Mouse (Mus musculus) spleen, adult 2 months (tissue): ENCODE results near the gene Notch2. TPM values are rescaled to one million over a fixed set of nuclear protein-coding genes. Genes with fewer than 3 reads are reported as not detected.

ENCODE experiments used
- DNase-seq, 2 experiments: peaks; one replicate each; pipeline versions ENCODE4 v3.0.0 to v3.0.0-alpha.2; 2012 to 2021; ENCODE audit warnings: low spot score in 2 of 2, low read depth in 1 of 2
- H3K27ac ChIP-seq: fragments of 200-500 bp; 2 replicates; pipeline ENCODE4 v1.5.1; 2012; ENCODE audit warnings: low read length, inconsistent platforms; ENCODE audit not compliant: insufficient read depth
- H3K27me3 ChIP-seq: fragments of 200-500 bp; 2 replicates; pipeline ENCODE4 v1.6.1; 2012; ENCODE audit warnings: mild to moderate bottlenecking, moderate library complexity, low read length, inconsistent platforms; ENCODE audit not compliant: control insufficient read depth, insufficient read depth
- H3K36me3 ChIP-seq: fragments of 200-500 bp; 2 replicates; pipeline ENCODE4 v1.6.1; 2012; ENCODE audit warnings: mild to moderate bottlenecking, low read length, inconsistent platforms; ENCODE audit not compliant: control insufficient read depth, insufficient read depth
- H3K4me1 ChIP-seq: fragments of 200-500 bp; 2 replicates; pipeline ENCODE4 v1.6.1; 2011; ENCODE audit warnings: inconsistent platforms; ENCODE audit not compliant: control insufficient read depth, insufficient read depth, insufficient read length
- H3K4me3 ChIP-seq: fragments of 200-500 bp; 2 replicates; pipeline ENCODE4 v1.5.1; 2011; ENCODE audit warnings: mild to moderate bottlenecking, inconsistent platforms; ENCODE audit not compliant: insufficient read depth, insufficient read length; ENCODE audit errors: extremely low read depth
- CTCF ChIP-seq: fragments of 200-500 bp; IDR thresholded peaks from 2 replicates; pipeline ENCODE4 v1.5.1; 2011; ENCODE audit warnings: mild to moderate bottlenecking, inconsistent platforms; ENCODE audit not compliant: insufficient read depth, insufficient read length, insufficient replicate concordance; ENCODE audit errors: extremely low read depth
- POLR2A ChIP-seq: fragments of 200-500 bp; IDR thresholded peaks from 2 replicates; pipeline ENCODE4 v1.6.1; 2011; ENCODE audit warnings: low read depth, low read length, inconsistent platforms
- WGBS: fragments of 180-500 bp; shearing (Covaris S2); methylation state at CpG from one replicate; pipeline ENCODE4 v1.1.7; 2018; 5-methylcytosine and 5-hydroxymethylcytosine counted together
- polyA plus RNA-seq: library from polyadenylated mRNA; depleted of rRNA; stranded (reverse); fragments of >200 nt; gene quantifications from 2 replicates; pipeline ENCODE4 v1.2.3, GENCODE M21; 2012

Gene Notch2
- polyA plus RNA-seq, 1 experiment, result 45.7 TPM

GRCm38 (mm10) chr3:98004231-98004630 lies 9.1 kb upstream of the Notch2 start:
- Histone ChIP-seq H3K4me3 (no peak overlapping the region), H3K4me1 (peaks cover 5% of the 10 kb centered on the region; the same call in 1 of the 2 replicates), H3K27ac (no peak overlapping the region), H3K36me3 (peaks cover 2% of the 10 kb centered on the region; the same call in 1 of the 2 replicates), H3K27me3 (no peaks in the 10 kb centered on the region)
- no peak for TF ChIP-seq CTCF
- no peak for TF ChIP-seq POLR2A
- no peak for DNase-seq
- 75% methylated on average over 3 of the region's 3 CpGs for WGBS

- Histone ChIP-seq H3K4me3 (no peak overlapping the region), H3K4me1 (peaks cover 5% of the 10 kb centered on the region; the same call in 1 of the 2 replicates), H3K27ac (peak overlapping the region; percentile 14; the same call in 1 of the 2 replicates), H3K36me3 (0 out of 2 replicates have a peak, but pooled peaks cover 2% of the 10 kb centered on the region), H3K27me3 (no peaks in the 10 kb centered on the region)
- 9% methylated on average over 5 of the region's 5 CpGs for WGBS
- peak in 1 of 2 experiments; percentile 43 for DNase-seq
- TF ChIP-seq POLR2A (no peak), CTCF (no peak)
Observed at GRCm38 (mm10) chr3:98005306-98005705, 8.0 kb upstream of the Notch2 start.

GRCm38 (mm10) chr3:98006046-98006691 lies 7.2 kb upstream of the Notch2 start:
- no peak overlapping the region for H3K4me3 ChIP-seq
- 84% methylated on average over 8 of the region's 8 CpGs for WGBS
- TF ChIP-seq POLR2A (no peak), CTCF (no peak)

GRCm38 (mm10) chr3:98006973-98007372 lies 6.4 kb upstream of the Notch2 start:
- TF ChIP-seq POLR2A (no peak), CTCF (no peak)
- Histone ChIP-seq H3K4me1 (peaks cover 5% of the 10 kb centered on the region; the same call in 1 of the 2 replicates), H3K27ac (no peak overlapping the region), H3K4me3 (no peak overlapping the region), H3K27me3 (no peaks in the 10 kb centered on the region), H3K36me3 (0 out of 2 replicates have a peak, but pooled peaks cover 2% of the 10 kb centered on the region)
- no peak for DNase-seq
- 76% methylated on average over 5 of the region's 5 CpGs for WGBS

More at GRCm38 (mm10) chr3:98006046-98006691, 7.2 kb upstream of the Notch2 start:
- Histone ChIP-seq H3K36me3 (0 out of 2 replicates have a peak, but pooled peaks cover 2% of the 10 kb centered on the region), H3K4me1 (peaks cover 5% of the 10 kb centered on the region; the same call in 1 of the 2 replicates), H3K27me3 (no peaks in the 10 kb centered on the region), H3K27ac (0 out of 2 replicates have a peak overlapping the region, but pooled peaks have one; percentile 12)
- DNase-seq, result no peak

GRCm38 (mm10) chr3:98008143-98008542 lies 5.2 kb upstream of the Notch2 start:
- H3K36me3 ChIP-seq, result 0 out of 2 replicates have a peak, but pooled peaks cover 2% of the 10 kb centered on the region
- no peak overlapping the region for H3K27ac ChIP-seq
- TF ChIP-seq CTCF (no peak), POLR2A (no peak)
- no peak overlapping the region for H3K4me3 ChIP-seq
- H3K4me1 ChIP-seq, result peaks cover 5% of the 10 kb centered on the region; the same call in 1 of the 2 replicates
- H3K27me3 ChIP-seq, result no peaks in the 10 kb centered on the region
- no peak for DNase-seq
- 84% methylated on average over 6 of the region's 6 CpGs for WGBS

- Histone ChIP-seq H3K36me3 (0 out of 2 replicates have a peak, but pooled peaks cover 2% of the 10 kb centered on the region), H3K27me3 (no peaks in the 10 kb centered on the region), H3K4me1 (peaks cover 5% of the 10 kb centered on the region; the same call in 1 of the 2 replicates), H3K27ac (no peak overlapping the region), H3K4me3 (no peak overlapping the region)
- TF ChIP-seq POLR2A (no peak), CTCF (no peak)
- 59% methylated on average over 7 of the region's 7 CpGs for WGBS
- no peak for DNase-seq
Observed at GRCm38 (mm10) chr3:98009190-98009840, 4.0 kb upstream of the Notch2 start.
